Mouse (Mus musculus) forebrain, embryonic 13.5 days (tissue): ENCODE measurements around the gene Slc7a10. TPM values are rescaled to one million over a fixed set of nuclear protein-coding genes. Genes with fewer than 3 reads are reported as not detected.

ENCODE experiments used
- ATAC-seq: fragments of 200-750 bp; cut with Nextera tagmentation; 2 replicates; pipeline ENCODE4 v1.8.0; 2017
- H3K27ac ChIP-seq: fragments of 300-500 bp; sonication (generic); 2 replicates; pipeline ENCODE4 v1.5.1; 2015; ENCODE audit warnings: inconsistent platforms, mild to moderate bottlenecking, moderate library complexity
- H3K27me3 ChIP-seq: fragments of 300-500 bp; sonication (generic); 2 replicates; pipeline ENCODE4 v1.6.1; 2015; ENCODE audit warnings: mild to moderate bottlenecking, inconsistent platforms
- H3K36me3 ChIP-seq: fragments of 300-500 bp; sonication (generic); 2 replicates; pipeline ENCODE4 v1.6.1; 2015; ENCODE audit warnings: mild to moderate bottlenecking, inconsistent platforms; ENCODE audit not compliant: poor library complexity, severe bottlenecking
- H3K4me1 ChIP-seq: fragments of 300-500 bp; sonication (generic); 2 replicates; pipeline ENCODE4 v1.6.1; 2015; ENCODE audit warnings: inconsistent platforms
- H3K4me2 ChIP-seq: fragments of 300-500 bp; sonication (generic); 2 replicates; pipeline ENCODE4 v1.6.1; 2015; ENCODE audit warnings: inconsistent platforms, mild to moderate bottlenecking, moderate library complexity
- H3K4me3 ChIP-seq: fragments of 300-500 bp; sonication (generic); 2 replicates; pipeline ENCODE4 v1.5.1; 2015; ENCODE audit warnings: mild to moderate bottlenecking, inconsistent platforms
- H3K9ac ChIP-seq: fragments of 300-500 bp; sonication (generic); 2 replicates; pipeline ENCODE4 v1.6.1; 2015; ENCODE audit warnings: mild to moderate bottlenecking, inconsistent platforms
- H3K9me3 ChIP-seq: fragments of 300-500 bp; sonication (generic); replicated peaks from 2 replicates; pipeline ENCODE4 v1.6.1; 2016; ENCODE audit warnings: inconsistent platforms
- WGBS: fragments of 180-500 bp; shearing (Covaris S2); methylation state at CpG from one replicate; pipeline ENCODE4 v1.1.7; 2015; 5-methylcytosine and 5-hydroxymethylcytosine counted together
- polyA plus RNA-seq: library from polyadenylated mRNA; unstranded; fragments of >200 nt; fragmentation: Nextera tagmentation; extraction: Ambion mirVana; gene quantifications from 2 replicates; pipeline ENCODE4 v1.2.1, GENCODE M21; 2015

Gene Slc7a10
- polyA plus RNA-seq: 2.5 and 2.6 TPM in 2 replicates

DNA sequence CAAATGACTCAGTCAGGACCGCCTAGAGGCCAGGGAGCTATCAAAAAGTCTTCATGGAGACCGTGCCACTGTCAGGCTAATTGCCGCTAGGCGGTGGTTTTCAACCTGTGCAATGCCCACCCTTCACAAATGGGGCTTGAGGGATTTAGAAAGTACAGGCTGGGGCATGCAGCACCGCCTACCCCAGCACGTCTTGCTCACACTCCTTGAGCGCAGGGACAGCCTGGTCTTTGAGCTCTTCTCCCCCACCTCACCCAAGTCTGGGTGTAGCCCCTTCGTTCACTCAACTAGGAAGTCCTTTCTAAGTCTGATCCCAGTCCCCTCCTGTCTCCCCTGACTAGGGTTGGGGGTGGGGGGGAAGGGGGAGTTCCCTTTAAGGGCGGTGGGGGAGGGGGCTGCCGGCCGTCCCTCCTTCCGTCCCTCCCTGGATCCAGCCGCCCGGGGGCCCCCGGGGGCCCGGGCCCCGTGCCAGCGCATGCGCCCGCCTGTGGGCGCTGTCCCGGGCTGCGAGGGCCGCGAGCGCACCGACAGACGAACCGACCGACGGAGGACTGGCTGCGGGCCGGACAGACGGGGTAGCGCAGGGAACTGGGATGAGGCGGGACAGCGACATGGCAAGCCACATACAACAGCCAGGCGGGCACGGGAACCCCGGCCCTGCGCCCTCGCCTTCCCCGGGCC, at the start of gene Slc7a10:
Gene Slc7a10, plus strand, starts transcription at position 497 of the 681 bp plus-strand sequence.
- Histone ChIP-seq H3K9ac (peak within 1 kb of the TSS; percentile 61), H3K27me3 (peaks cover 62% of the 10 kb centered on the region), H3K4me2 (peak within 1 kb of the TSS; percentile 69), H3K27ac (no peak within 1 kb of the TSS), H3K4me1 (peaks cover 18% of the 10 kb centered on the region), H3K4me3 (peak within 1 kb of the TSS; percentile 40), H3K36me3 (no peaks in the 10 kb centered on the region), H3K9me3 (peaks cover 9% of the 10 kb centered on the region)
- ATAC-seq: peak; percentile 27; the same call in 1 of the 2 replicates
- 1% methylated on average over 35 of the region's 43 CpGs for WGBS

- no peaks in the 10 kb centered on the region for H3K36me3 ChIP-seq
- 96% methylated on average over 1 of the region's 1 CpGs for WGBS
- H3K4me1 ChIP-seq: peaks cover 4% of the 10 kb centered on the region; the same call in 1 of the 2 replicates
- no peaks in the 10 kb centered on the region for H3K27me3 ChIP-seq
- no peak overlapping the region for H3K9ac ChIP-seq
- H3K4me2 ChIP-seq: no peak overlapping the region
- H3K4me3 ChIP-seq: no peak overlapping the region
- ATAC-seq: no peak
- no peaks in the 10 kb centered on the region for H3K9me3 ChIP-seq
- H3K27ac ChIP-seq: no peak overlapping the region
Observed at GRCm38 (mm10) chr7:35137524-35137923, 48.7 kb upstream of the Slc7a10 start.

DNA sequence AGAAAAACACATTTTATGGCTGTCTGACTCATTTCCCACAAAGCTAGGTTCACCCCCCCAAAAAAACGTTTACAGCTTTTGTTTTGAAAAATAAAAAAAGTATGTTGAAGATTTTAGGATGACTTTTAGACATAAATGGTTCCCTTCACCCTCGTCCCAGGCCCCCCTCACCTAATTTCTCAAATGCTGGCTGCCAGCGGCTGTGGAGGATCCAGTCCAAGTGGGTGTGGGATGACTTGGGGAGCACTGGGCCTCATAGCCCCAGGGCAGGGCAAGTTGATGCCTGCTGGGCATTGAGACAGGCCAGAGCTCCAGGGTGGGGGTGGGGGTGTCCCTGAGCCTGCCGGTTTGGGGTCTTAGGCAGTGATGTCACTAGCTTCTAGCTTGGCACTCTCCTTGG, 47.7 kb upstream of the Slc7a10 start:
- Histone ChIP-seq H3K4me2 (no peak overlapping the region), H3K27me3 (no peaks in the 10 kb centered on the region), H3K9ac (no peak overlapping the region), H3K36me3 (no peaks in the 10 kb centered on the region), H3K27ac (no peak overlapping the region), H3K4me3 (no peak overlapping the region), H3K9me3 (no peaks in the 10 kb centered on the region), H3K4me1 (peaks cover 4% of the 10 kb centered on the region; the same call in 1 of the 2 replicates)
- 57% methylated on average over 4 of the region's 4 CpGs for WGBS
- no peak for ATAC-seq

DNA sequence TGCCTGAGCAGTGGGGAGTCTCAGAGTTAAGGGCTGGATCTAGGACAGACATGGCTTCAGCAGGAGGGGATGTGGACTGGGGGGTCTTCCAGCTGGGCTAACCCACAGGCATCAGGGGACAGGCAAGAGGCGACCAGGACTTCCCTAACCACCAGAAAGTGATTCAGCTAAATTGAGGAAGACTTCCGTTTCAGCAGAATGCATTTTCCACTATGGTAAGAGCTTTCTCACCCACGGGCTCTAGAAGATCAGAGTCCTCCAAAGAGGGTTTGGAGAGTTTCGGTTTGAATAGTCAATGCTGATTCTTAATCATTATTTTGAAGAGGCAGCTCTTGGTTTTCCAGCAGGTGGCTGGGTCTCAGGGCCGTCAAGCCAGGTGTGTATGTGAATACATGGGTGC, 46.3 kb upstream of the Slc7a10 start:
- 83% methylated on average over 5 of the region's 5 CpGs for WGBS
- Histone ChIP-seq H3K4me2 (no peak overlapping the region), H3K27me3 (no peaks in the 10 kb centered on the region), H3K9me3 (no peaks in the 10 kb centered on the region), H3K4me1 (peaks cover under 1% of the 10 kb centered on the region; the same call in 1 of the 2 replicates), H3K27ac (no peak overlapping the region), H3K4me3 (no peak overlapping the region), H3K9ac (no peak overlapping the region), H3K36me3 (no peaks in the 10 kb centered on the region)
- ATAC-seq: no peak

DNA sequence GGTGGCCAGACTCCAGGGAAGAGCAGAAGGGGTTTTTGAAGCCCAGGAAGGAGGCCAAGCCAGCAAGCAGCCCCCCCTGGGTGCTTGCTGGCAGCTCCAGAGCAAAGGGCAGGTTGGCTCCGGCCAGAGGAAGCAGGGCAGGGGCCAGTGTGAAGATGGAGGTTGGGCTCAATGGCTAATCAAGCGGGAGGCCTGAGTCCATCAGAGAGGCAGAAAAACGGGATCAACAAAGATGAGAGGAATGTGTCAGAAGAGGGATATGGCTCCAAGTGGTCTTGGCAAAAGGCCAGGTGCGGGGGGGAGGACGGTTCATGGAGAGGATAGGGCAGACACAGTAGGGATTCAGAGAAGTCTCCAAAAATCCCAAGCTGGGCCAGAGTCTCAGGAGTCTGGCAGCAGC, 44.7 kb upstream of the Slc7a10 start:
- Histone ChIP-seq H3K4me2 (no peak overlapping the region), H3K9ac (no peak overlapping the region), H3K9me3 (no peaks in the 10 kb centered on the region), H3K27ac (no peak overlapping the region), H3K27me3 (no peaks in the 10 kb centered on the region), H3K4me1 (no peaks in the 10 kb centered on the region), H3K4me3 (no peak overlapping the region), H3K36me3 (no peaks in the 10 kb centered on the region)
- ATAC-seq: no peak
- 56% methylated on average over 5 of the region's 5 CpGs for WGBS

DNA sequence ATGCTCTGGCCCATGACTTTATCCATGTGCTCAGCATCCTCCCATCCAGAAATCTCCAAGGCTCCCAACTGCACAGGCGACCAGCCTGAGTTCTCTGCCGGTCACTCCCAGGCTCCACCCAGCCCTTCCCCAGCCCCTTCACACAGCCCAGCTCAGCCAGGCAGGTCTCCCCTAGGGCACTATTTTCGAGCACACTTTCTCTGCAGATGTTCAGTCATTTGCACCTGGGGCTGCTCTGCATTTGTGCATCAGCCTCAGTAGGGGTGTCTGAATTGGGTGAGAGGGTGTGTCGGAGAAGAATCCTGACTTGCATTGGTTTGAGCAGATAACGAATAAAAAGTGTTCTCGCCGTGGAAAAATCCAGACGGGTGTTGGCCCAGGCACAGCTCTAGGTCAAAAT, 43.7 kb upstream of the Slc7a10 start:
- no peak for ATAC-seq
- no peak overlapping the region for H3K4me2 ChIP-seq
- H3K27me3 ChIP-seq: no peaks in the 10 kb centered on the region
- no peaks in the 10 kb centered on the region for H3K36me3 ChIP-seq
- H3K9me3 ChIP-seq: no peaks in the 10 kb centered on the region
- H3K27ac ChIP-seq: no peak overlapping the region
- H3K9ac ChIP-seq: no peak overlapping the region
- 73% methylated on average over 8 of the region's 8 CpGs for WGBS
- H3K4me3 ChIP-seq: no peak overlapping the region
- H3K4me1 ChIP-seq: no peaks in the 10 kb centered on the region

DNA sequence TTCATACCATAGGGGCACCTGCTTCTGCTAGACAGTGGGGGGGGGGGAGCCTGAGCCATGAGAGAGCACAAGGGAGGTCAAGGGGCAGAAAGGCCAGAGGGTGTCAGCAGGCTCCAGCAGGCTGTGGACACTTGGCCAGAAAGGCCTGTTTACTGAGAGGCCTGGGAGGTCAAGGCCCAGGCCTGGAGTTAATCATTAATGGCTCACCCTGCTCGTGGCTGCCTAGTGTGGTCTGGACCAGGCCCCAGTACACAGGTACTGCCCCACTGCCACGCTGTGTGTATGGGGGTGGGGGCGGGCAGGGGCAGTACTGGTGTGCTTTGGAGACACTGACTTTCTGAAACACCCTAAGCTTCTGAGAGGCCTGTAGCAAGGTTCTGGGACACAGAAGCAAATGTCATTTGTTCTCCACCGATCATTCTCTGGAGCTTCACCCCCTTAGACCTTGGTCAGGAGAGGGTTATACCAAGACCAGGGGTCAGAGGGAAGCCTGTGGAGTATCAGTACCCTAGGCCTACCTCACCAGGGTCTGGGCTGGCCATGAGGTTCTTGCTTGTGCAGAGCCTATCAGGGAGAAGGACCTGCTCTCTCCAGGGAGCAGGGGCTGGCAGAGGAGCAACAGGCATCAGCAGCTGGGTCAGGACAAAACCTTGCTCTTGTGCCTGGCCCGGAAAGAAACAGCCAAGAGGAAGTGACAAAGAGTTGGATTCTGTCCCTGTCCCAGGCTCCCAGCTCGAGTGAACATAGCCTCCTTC, 42.1 kb upstream of the Slc7a10 start:
- Histone ChIP-seq H3K4me2 (no peak overlapping the region), H3K4me1 (no peaks in the 10 kb centered on the region), H3K36me3 (no peaks in the 10 kb centered on the region), H3K4me3 (no peak overlapping the region), H3K9ac (no peak overlapping the region), H3K27me3 (no peaks in the 10 kb centered on the region), H3K9me3 (no peaks in the 10 kb centered on the region), H3K27ac (no peak overlapping the region)
- ATAC-seq: no peak
- WGBS: 77% methylated on average over 6 of the region's 6 CpGs

GRCm38 (mm10) chr7:35145068-35145467, 41.1 kb upstream of the Slc7a10 start:
- no peak for ATAC-seq
- 89% methylated on average over 9 of the region's 9 CpGs for WGBS
- Histone ChIP-seq H3K9me3 (no peaks in the 10 kb centered on the region), H3K4me2 (no peak overlapping the region), H3K4me3 (no peak overlapping the region), H3K9ac (no peak overlapping the region), H3K36me3 (no peaks in the 10 kb centered on the region), H3K27me3 (no peaks in the 10 kb centered on the region), H3K27ac (no peak overlapping the region), H3K4me1 (no peaks in the 10 kb centered on the region)

- Histone ChIP-seq H3K9me3 (no peaks in the 10 kb centered on the region), H3K27ac (no peak overlapping the region), H3K4me3 (no peak overlapping the region), H3K9ac (no peak overlapping the region), H3K36me3 (no peaks in the 10 kb centered on the region), H3K27me3 (no peaks in the 10 kb centered on the region), H3K4me2 (no peak overlapping the region), H3K4me1 (no peaks in the 10 kb centered on the region)
- no peak for ATAC-seq
- 70% methylated on average over 10 of the region's 10 CpGs for WGBS
Observed at GRCm38 (mm10) chr7:35146269-35146668, 39.9 kb upstream of the Slc7a10 start.

DNA sequence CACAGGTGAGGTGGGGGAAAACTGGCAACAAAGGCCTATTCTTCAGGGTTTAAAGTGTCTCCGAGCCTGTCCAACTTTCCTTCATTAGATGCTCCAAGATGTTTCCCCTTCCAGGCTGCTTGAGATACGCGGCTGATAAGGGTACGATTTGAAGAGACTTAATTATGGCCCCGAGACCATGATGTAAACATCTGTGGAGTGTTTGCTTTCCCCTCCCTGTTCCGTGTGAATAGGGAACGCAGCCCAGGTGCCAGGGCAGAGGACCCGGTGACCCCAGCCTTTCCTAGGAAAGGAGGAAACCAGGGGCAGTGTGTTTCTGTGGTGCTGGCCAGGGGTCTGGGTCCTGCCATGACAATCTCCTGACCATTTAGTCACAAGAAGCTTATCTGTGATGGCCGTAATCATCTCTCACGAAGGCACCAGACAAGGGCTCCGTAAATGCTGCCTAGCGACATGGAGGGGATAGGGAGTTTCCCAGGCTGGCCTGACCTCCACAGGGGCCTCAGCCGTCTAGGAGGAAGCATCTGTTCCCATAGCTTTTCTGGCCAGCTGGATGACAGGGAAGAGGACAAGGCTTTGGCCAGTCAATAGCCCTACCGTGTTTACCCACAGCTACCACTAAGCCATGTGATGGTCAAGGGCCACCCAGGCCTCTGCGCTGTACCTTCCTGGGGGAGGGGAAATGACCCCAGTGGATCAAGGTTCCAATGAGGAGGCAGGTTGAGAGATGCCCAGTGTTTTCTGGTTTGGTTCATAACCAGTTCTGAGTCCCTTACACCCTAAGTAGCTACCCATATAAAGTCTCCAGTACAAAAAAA, 36.4 kb upstream of the Slc7a10 start:
- no peaks in the 10 kb centered on the region for H3K27me3 ChIP-seq
- no peaks in the 10 kb centered on the region for H3K9me3 ChIP-seq
- ATAC-seq: no peak
- no peak overlapping the region for H3K4me3 ChIP-seq
- no peak overlapping the region for H3K27ac ChIP-seq
- H3K4me1 ChIP-seq: no peaks in the 10 kb centered on the region
- H3K9ac ChIP-seq: no peak overlapping the region
- WGBS: 82% methylated on average over 15 of the region's 15 CpGs
- H3K4me2 ChIP-seq: no peak overlapping the region
- H3K36me3 ChIP-seq: no peaks in the 10 kb centered on the region

- Histone ChIP-seq H3K9ac (no peak overlapping the region), H3K4me1 (no peaks in the 10 kb centered on the region), H3K36me3 (no peaks in the 10 kb centered on the region), H3K27me3 (0 out of 2 replicates have a peak, but pooled peaks cover 4% of the 10 kb centered on the region), H3K4me3 (no peak overlapping the region), H3K9me3 (no peaks in the 10 kb centered on the region), H3K27ac (no peak overlapping the region), H3K4me2 (no peak overlapping the region)
- ATAC-seq: no peak
- 85% methylated on average over 5 of the region's 5 CpGs for whole genome bisulfite sequencing
Observed at GRCm38 (mm10) chr7:35150860-35151259, 35.3 kb upstream of the Slc7a10 start.

DNA sequence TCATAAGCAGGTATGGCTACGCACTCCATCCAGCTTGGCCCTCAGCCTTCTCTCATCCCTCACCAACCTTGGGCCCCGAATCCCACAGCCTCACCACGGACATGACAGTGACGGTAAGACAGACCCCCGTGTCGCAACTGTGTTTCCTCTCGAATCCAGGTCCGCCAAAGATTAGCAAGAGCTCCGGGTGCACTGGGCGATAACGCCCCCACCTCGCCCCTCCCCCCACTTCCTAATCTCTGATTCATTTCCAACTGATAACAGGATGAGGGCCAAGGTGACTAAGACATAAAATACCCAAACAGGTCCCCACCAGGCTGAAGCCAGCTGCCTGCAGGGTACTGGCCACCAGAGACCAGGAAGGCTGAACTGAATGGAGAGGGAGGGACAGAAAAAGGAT, 31.7 kb upstream of the Slc7a10 start:
- Histone ChIP-seq H3K4me2 (no peak overlapping the region), H3K9me3 (no peaks in the 10 kb centered on the region), H3K36me3 (no peaks in the 10 kb centered on the region), H3K4me3 (no peak overlapping the region), H3K4me1 (no peaks in the 10 kb centered on the region), H3K27ac (no peak overlapping the region), H3K27me3 (0 out of 2 replicates have a peak, but pooled peaks cover 5% of the 10 kb centered on the region), H3K9ac (no peak overlapping the region)
- 77% methylated on average over 12 of the region's 12 CpGs for WGBS
- ATAC-seq: no peak
